Mouse (Mus musculus) left cerebral cortex, adult 9 months (tissue): ENCODE data around the gene Apoc2.

ENCODE experiments used
- DNase-seq, 2 experiments: peaks; one replicate each; pipeline ENCODE4 v3.0.0; 2022; ENCODE audit warnings: low spot score in 2 of 2

The Apoc2 gene

GRCm38 (mm10) chr7:19628536-19629360 is 49.0 kb downstream of the Apoc2 start:
- peak; percentile 87 to 88 for DNase-seq

- DNase-seq: no peak
Observed at GRCm38 (mm10) chr7:19628192-19628535, 49.6 kb downstream of the Apoc2 start.

- DNase-seq: no peak
Observed at GRCm38 (mm10) chr7:19627721-19628120, 50.0 kb downstream of the Apoc2 start.

- no peak for DNase-seq
Observed at GRCm38 (mm10) chr7:19623433-19623832, 54.3 kb downstream of the Apoc2 start.

- DNase-seq: no peak
Observed at GRCm38 (mm10) chr7:19622241-19622640, 55.5 kb downstream of the Apoc2 start.
